In genomic region chr8:116673052-116673451, GRCm38 (mm10) we compare ENCODE assay signal across 22 mouse cellular contexts. TPM values are rescaled to one million over a fixed set of nuclear protein-coding genes. Genes with fewer than 3 reads are reported as not detected.
DNase-seq lines count a peak whose midpoint lies in the region; TF ChIP-seq lines count a peak whose summit lies in the region.
"Had no signal": no experiment of that assay in that cellular context is flagged by ENCODE, and none has a peak within 500 bp of the region (broad histone marks: within the 10 kb centered on the region; RNA-seq: fewer than 3 reads in every experiment).

No protein-coding gene starts in this region.

- H3K36me3 ChIP-seq in ES-Bruce4 (ENCODE audit: control insufficient read depth, insufficient read depth, low read length, poor library complexity, severe bottlenecking) (peaks cover 17% of the 10 kb centered on the region; the same call in 1 of the 2 replicates), ES-E14 (ENCODE audit: control insufficient read depth, insufficient read depth, low read length, poor library complexity, severe bottlenecking) (peaks cover 9% of the 10 kb centered on the region; the same call in 1 of the 2 replicates)
- H3K36me3 ChIP-seq: embryonic facial prominence, embryonic 13.5 days; embryonic facial prominence, embryonic 15.5 days; forebrain, embryonic 10.5 days; forebrain, embryonic 12.5 days had no signal

- H3K9me3 ChIP-seq in ES-Bruce4 (replicated peaks; ENCODE audit: control insufficient read depth, insufficient read depth, low read length, poor library complexity, severe bottlenecking) (no peaks in the 10 kb centered on the region), ES-E14 (ENCODE audit: control insufficient read depth, insufficient read depth, low read depth, low read length) (no peaks in the 10 kb centered on the region)
- H3K9me3 ChIP-seq: embryonic facial prominence, embryonic 13.5 days had no signal

- in situ Hi-C loops in ES-E14 (cut with MboI; ENCODE audit: low sequenced_read_pairs in 2 of 2, unreplicated experiment in 2 of 2): no loop called here

- H3K27me3 ChIP-seq in ES-Bruce4 (ENCODE audit: control insufficient read depth, insufficient read depth, low read length, poor library complexity, severe bottlenecking): no peaks in the 10 kb centered on the region
- H3K27me3 ChIP-seq: embryonic facial prominence, embryonic 13.5 days; embryonic facial prominence, embryonic 15.5 days; forebrain, embryonic 12.5 days had no signal

- TF ChIP-seq CTCF in ES-Bruce4 (IDR thresholded peaks at IDR 0.05; ENCODE audit: low read depth, low read length): no peak

- H3K4me1 ChIP-seq in ES-Bruce4 (ENCODE audit: control insufficient read depth, insufficient read depth, low read length) (peaks cover 2% of the 10 kb centered on the region), ES-E14 (ENCODE audit: control insufficient read depth in 2 of 2, insufficient read depth in 2 of 2, low read length in 2 of 2, poor library complexity in 1 of 2) (peaks cover 3 to 8% of the 10 kb centered on the region in 2 experiments; a peak in 2 of 4 replicates)
- H3K4me1 ChIP-seq: embryonic facial prominence, embryonic 13.5 days; embryonic facial prominence, embryonic 15.5 days; forebrain, embryonic 10.5 days; forebrain, embryonic 12.5 days had no signal

- H3K9ac ChIP-seq in ES-Bruce4 (ENCODE audit: low read depth, poor library complexity, severe bottlenecking) (peak overlapping the region; percentile 85), ES-E14 (ENCODE audit: insufficient read depth, low read depth, low read length, poor library complexity, severe bottlenecking) (peak overlapping the region; percentile 74; the same call in 1 of the 2 replicates)
- H3K9ac ChIP-seq: embryonic facial prominence, embryonic 13.5 days; embryonic facial prominence, embryonic 15.5 days; forebrain, embryonic 12.5 days had no signal

- peak overlapping the region; percentile 99 for H3K27ac ChIP-seq in ES-Bruce4 (ENCODE audit: insufficient read depth, low read length)
- peak overlapping the region; percentile 97; the same call in 1 of the 2 replicates for H3K27ac ChIP-seq in ES-E14 (ENCODE audit: insufficient read depth, low read depth, low read length, poor library complexity, severe bottlenecking)
- H3K27ac ChIP-seq: embryonic facial prominence, embryonic 13.5 days; embryonic facial prominence, embryonic 15.5 days; forebrain, embryonic 10.5 days; forebrain, embryonic 12.5 days had no signal

- peak overlapping the region; percentile 49 for H3K4me3 ChIP-seq in ES-Bruce4 (ENCODE audit: low read depth, low read length)
- peak overlapping the region; percentile 63 to 77 for H3K4me3 ChIP-seq in ES-E14 (ENCODE audit: insufficient read depth in 1 of 2, low read depth in 1 of 2, low read length in 2 of 2, poor library complexity in 1 of 2, severe bottlenecking in 1 of 2)
- H3K4me3 ChIP-seq: embryonic facial prominence, embryonic 13.5 days; embryonic facial prominence, embryonic 15.5 days; erythroblast, embryonic 14.5 days; forebrain, embryonic 10.5 days; forebrain, embryonic 12.5 days had no signal

- TF ChIP-seq EP300 in ES-Bruce4 (IDR thresholded peaks at IDR 0.05; ENCODE audit: insufficient read depth, low read depth, low read length): no peak

- DNase-seq in ES-E14 (ENCODE audit: low read depth, low spot score): peak; percentile 26
- peak; percentile 76 for DNase-seq in ZHBTc4 (ENCODE audit: low read depth, low spot score)
- DNase-seq in left cerebral cortex, adult 8-10 months (ENCODE audit: low spot score in 2 of 2): no peak
- DNase-seq in thymus, postnatal 4 days: no peak
- no peak for DNase-seq in urinary bladder, postnatal 4 days (ENCODE audit: low spot score in 2 of 2)
- DNase-seq: adrenal gland, adult 2 months; adrenal gland, postnatal 10 days; adrenal gland, postnatal 25 days; cerebellum, adult 11 months; cerebellum, adult 18-20 months; cerebellum, adult 8-10 months; cerebellum, adult 9-11 months; cerebellum, postnatal 14 days; cerebellum, postnatal 36 days; embryo, embryonic 11 days had no signal

- no peak for TF ChIP-seq POLR2A in ES-Bruce4 (IDR thresholded peaks at IDR 0.05; ENCODE audit: insufficient read depth, low read length)

TF ChIP-seq in ES-E14, 5 proteins besides CTCF, POLR2A, EP300 and RAD21:
- TF ChIP-seq ZC3H11A (IDR thresholded peaks at IDR 0.05; ENCODE audit: borderline replicate concordance, low read depth, low read length) (no peak), CHD2 (IDR thresholded peaks at IDR 0.05; ENCODE audit: low read depth, low read length) (peak; percentile 51; the same call in 1 of the 2 replicates), MAFK (IDR thresholded peaks at IDR 0.05; ENCODE audit: insufficient read depth, low read depth, low read length) (no peak), HCFC1 (IDR thresholded peaks at IDR 0.05; ENCODE audit: borderline replicate concordance, insufficient read depth, low read length) (no peak), ZNF384 (IDR thresholded peaks at IDR 0.05; ENCODE audit: low read depth, low read length) (no peak)

RNA-seq across cellular contexts. Expression of gene Cdyl2, which starts 59.7 kb away (rescaled TPM):
- polyA plus RNA-seq in ES-Bruce4 (2011; ENCODE audit: insufficient read depth, insufficient read length, low read depth, missing spikeins): 18.7 and 20.5 TPM in 2 replicates
- total RNA-seq in ES-E14 (2012; rRNA removed): 37.3 and 50.7 TPM in 2 replicates
- total RNA-seq in left cerebral cortex, adult 8-10 months (2022): 10 to 100 TPM; 13.9 to 16.7 (median 15.5) TPM
- total RNA-seq: MEL had no signal

Comparison
In these comparisons a context has a peak if more than half of its experiments do, and no peak if none do; other contexts are left out.
1. DNase-seq: peak in ES-E14 (single experiment) and ZHBTc4 (single experiment); none in left cerebral cortex, adult 8-10 months (0 of 2), thymus, postnatal 4 days (single experiment) and urinary bladder, postnatal 4 days (0 of 2).